Mouse (Mus musculus) liver, adult 2 months (tissue): ENCODE measurements around the gene Syn3. TPM values are rescaled to one million over a fixed set of nuclear protein-coding genes. Genes with fewer than 3 reads are reported as not detected.
A peak's percentile ranks its signal among the peaks of the same experiment; 100 is the strongest.

Source experiments
- DNase-seq: peaks from one replicate; pipeline ENCODE4 v3.0.0-alpha.2; 2011; ENCODE audit warnings: low read depth, low spot score; ENCODE audit errors: extremely low read depth
- H3K27ac ChIP-seq: fragments of 200-500 bp; replicated peaks from 2 replicates; pipeline ENCODE4 v1.5.1; 2012; ENCODE audit warnings: low read depth, mild to moderate bottlenecking, control low read depth, inconsistent platforms, low read length; ENCODE audit not compliant: insufficient read depth
- H3K27me3 ChIP-seq: fragments of 200-500 bp; 2 replicates; pipeline ENCODE4 v1.6.1; 2012; ENCODE audit warnings: mild to moderate bottlenecking, moderate library complexity, low read length, inconsistent platforms; ENCODE audit not compliant: control insufficient read depth, insufficient read depth
- H3K36me3 ChIP-seq: fragments of 200-500 bp; 2 replicates; pipeline ENCODE4 v1.6.1; 2012; ENCODE audit warnings: low read length, inconsistent platforms; ENCODE audit not compliant: control insufficient read depth, insufficient read depth
- H3K4me1 ChIP-seq: fragments of 200-500 bp; 2 replicates; pipeline ENCODE4 v1.6.1; 2011; ENCODE audit warnings: low read length; ENCODE audit not compliant: control insufficient read depth, insufficient read depth
- H3K4me3 ChIP-seq: fragments of 200-500 bp; 2 replicates; pipeline ENCODE4 v1.5.1; 2011; ENCODE audit warnings: low read depth, mild to moderate bottlenecking, control low read depth, low read length, moderate library complexity; ENCODE audit not compliant: insufficient read depth
- H3K79me2 ChIP-seq: fragments of 200-500 bp; 2 replicates; pipeline ENCODE4 v1.6.1; 2012; ENCODE audit warnings: inconsistent platforms, mild to moderate bottlenecking, low read length, moderate library complexity; ENCODE audit not compliant: control insufficient read depth, insufficient read depth
- H3K9ac ChIP-seq: fragments of 200-500 bp; 2 replicates; pipeline ENCODE4 v1.6.1; 2012; ENCODE audit warnings: low read depth, mild to moderate bottlenecking, control low read depth, inconsistent platforms, low read length
- CTCF ChIP-seq: fragments of 200-500 bp; IDR thresholded peaks from 2 replicates; pipeline ENCODE4 v1.5.1; 2011; ENCODE audit warnings: low read depth, low read length, control low read depth
- POLR2A ChIP-seq: fragments of 200-500 bp; IDR thresholded peaks from 2 replicates; pipeline ENCODE4 v1.6.1; 2011; ENCODE audit warnings: low read length, control low read depth; ENCODE audit not compliant: insufficient read depth; ENCODE audit errors: extremely low read depth
- WGBS: fragments of 180-500 bp; shearing (Covaris S2); methylation state at CpG from one replicate; pipeline ENCODE4 v1.1.7; 2018; 5-methylcytosine and 5-hydroxymethylcytosine counted together
- polyA plus RNA-seq: library from polyadenylated mRNA; depleted of rRNA; stranded (reverse); fragments of >200 nt; gene quantifications from 2 replicates; pipeline ENCODE4 v1.2.3, GENCODE M21; 2012
- total RNA-seq: library from RNA; depleted of rRNA; stranded (reverse); fragments of >200 nt; gene quantifications from 2 replicates; pipeline ENCODE4 v1.2.3, GENCODE M21; 2014

Gene Syn3
- total and polyA plus RNA-seq, 2 experiments, result 0.81 to 0.83 TPM

- TF ChIP-seq CTCF, result no peak
- TF ChIP-seq POLR2A, result no peak
- WGBS, result 79% methylated on average over 8 of the region's 8 CpGs
- H3K79me2 ChIP-seq, result no peaks in the 10 kb centered on the region
- H3K4me3 ChIP-seq, result no peak overlapping the region
- H3K9ac ChIP-seq, result no peak overlapping the region
- DNase-seq, result no peak
- H3K27ac ChIP-seq, result no peak overlapping the region
- no peaks in the 10 kb centered on the region for H3K27me3 ChIP-seq
- H3K36me3 ChIP-seq, result no peaks in the 10 kb centered on the region
- H3K4me1 ChIP-seq, result peaks cover 6% of the 10 kb centered on the region
Observed at GRCm38 (mm10) chr10:86416806-86417205, 81.9 kb downstream of the Syn3 start.

DNA sequence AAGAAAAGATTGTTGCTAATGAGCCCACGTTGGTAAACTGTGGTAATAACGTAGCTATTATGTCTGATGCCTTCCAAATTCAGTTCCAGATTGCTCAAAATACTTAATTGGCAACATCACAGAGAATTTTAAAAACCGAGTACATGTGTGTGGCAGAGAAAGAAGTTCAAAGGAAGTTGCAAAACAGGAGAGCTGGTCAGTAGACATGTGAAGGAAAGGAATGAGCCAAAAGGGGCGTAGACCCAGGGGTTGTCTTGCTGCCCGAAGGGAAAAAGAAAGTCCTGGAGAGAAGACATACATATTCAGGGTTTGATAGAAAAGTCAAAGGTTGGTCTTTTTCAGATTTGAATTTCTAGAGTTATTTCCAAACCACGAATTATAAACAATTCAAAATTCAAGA lies 87.8 kb downstream of the Syn3 start:
- no peak overlapping the region for H3K27ac ChIP-seq
- no peak overlapping the region for H3K9ac ChIP-seq
- no peaks in the 10 kb centered on the region for H3K36me3 ChIP-seq
- WGBS, result 80% methylated on average over 6 of the region's 6 CpGs
- peak; percentile 20 for DNase-seq
- no peaks in the 10 kb centered on the region for H3K79me2 ChIP-seq
- H3K4me3 ChIP-seq, result no peak overlapping the region
- TF ChIP-seq POLR2A (no peak), CTCF (no peak)
- no peaks in the 10 kb centered on the region for H3K4me1 ChIP-seq
- no peaks in the 10 kb centered on the region for H3K27me3 ChIP-seq

DNA sequence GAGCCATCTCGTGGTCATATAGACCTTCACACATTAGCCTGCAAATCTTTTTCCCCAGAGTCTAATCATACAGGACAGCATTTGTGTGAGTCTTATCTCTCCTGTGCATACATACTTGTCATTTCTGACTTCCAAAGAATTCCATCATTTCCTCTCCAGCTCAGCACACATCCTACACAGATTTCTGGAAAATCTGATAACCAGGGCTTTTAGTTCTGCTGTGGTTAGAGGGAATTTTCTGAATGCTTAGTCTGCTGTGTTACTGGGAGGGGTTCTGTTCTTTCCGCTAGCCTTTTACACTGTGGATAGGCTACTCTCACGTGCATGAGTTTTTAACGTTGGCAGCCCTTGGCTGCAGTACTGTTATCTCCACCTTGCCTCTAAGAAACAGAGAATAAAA lies 91.7 kb downstream of the Syn3 start:
- H3K27ac ChIP-seq, result no peak overlapping the region
- 71% methylated on average over 4 of the region's 4 CpGs for whole genome bisulfite sequencing
- H3K9ac ChIP-seq, result no peak overlapping the region
- no peak for DNase-seq
- TF ChIP-seq POLR2A (no peak), CTCF (no peak)
- H3K79me2 ChIP-seq, result no peaks in the 10 kb centered on the region
- no peaks in the 10 kb centered on the region for H3K4me1 ChIP-seq
- no peak overlapping the region for H3K4me3 ChIP-seq
- H3K36me3 ChIP-seq, result no peaks in the 10 kb centered on the region
- H3K27me3 ChIP-seq, result no peaks in the 10 kb centered on the region

DNA sequence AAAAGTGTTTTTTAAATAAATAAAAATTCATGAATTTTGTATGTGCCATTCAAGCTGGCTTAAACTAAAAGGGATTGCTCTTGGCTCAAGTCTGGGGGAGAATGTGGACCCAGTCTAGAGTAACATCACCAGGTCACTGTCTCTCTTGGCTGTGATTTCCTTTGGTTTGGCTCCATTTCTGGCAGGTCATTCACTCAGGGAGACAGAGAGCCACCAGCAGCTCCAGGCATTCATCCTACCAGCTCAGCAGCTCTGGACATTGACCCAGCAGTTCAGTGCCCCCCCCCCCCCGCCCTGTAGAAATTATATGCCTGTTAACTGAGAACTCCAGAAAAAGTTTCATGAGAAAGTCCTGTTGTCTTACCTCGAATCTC lies 100.4 kb downstream of the Syn3 start:
- Histone ChIP-seq H3K27me3 (no peaks in the 10 kb centered on the region), H3K36me3 (no peaks in the 10 kb centered on the region), H3K79me2 (no peaks in the 10 kb centered on the region), H3K4me3 (no peak overlapping the region), H3K4me1 (peaks cover 10% of the 10 kb centered on the region), H3K9ac (no peak overlapping the region), H3K27ac (no peak overlapping the region)
- DNase-seq, result peak; percentile 96
- TF ChIP-seq CTCF (no peak), POLR2A (no peak)
- 29% methylated on average over 2 of the region's 2 CpGs for WGBS

GRCm38 (mm10) chr10:86397577-86398346 lies 100.9 kb downstream of the Syn3 start:
- peaks cover 10% of the 10 kb centered on the region for H3K4me1 ChIP-seq

GRCm38 (mm10) chr10:86392399-86392798 lies 106.3 kb downstream of the Syn3 start:
- Histone ChIP-seq H3K4me3 (no peak overlapping the region), H3K4me1 (no peaks in the 10 kb centered on the region), H3K27me3 (no peaks in the 10 kb centered on the region), H3K79me2 (no peaks in the 10 kb centered on the region), H3K27ac (no peak overlapping the region), H3K9ac (no peak overlapping the region), H3K36me3 (no peaks in the 10 kb centered on the region)
- 87% methylated on average over 3 of the region's 3 CpGs for WGBS
- DNase-seq, result no peak
- TF ChIP-seq POLR2A (no peak), CTCF (no peak)

More at GRCm38 (mm10) chr10:86397577-86398346, 100.9 kb downstream of the Syn3 start:
- Histone ChIP-seq H3K9ac (no peak overlapping the region), H3K27me3 (no peaks in the 10 kb centered on the region), H3K4me3 (no peak overlapping the region), H3K36me3 (no peaks in the 10 kb centered on the region), H3K79me2 (no peaks in the 10 kb centered on the region), H3K27ac (no peak overlapping the region)
- TF ChIP-seq POLR2A (no peak), CTCF (no peak)
- DNase-seq, result no peak
- whole genome bisulfite sequencing, result 43% methylated on average over 4 of the region's 4 CpGs
